Mouse (Mus musculus): ENCODE measurements around the gene Cxcr5.

Gene Cxcr5

GRCm38 (mm10) chr9:44537625-44538301 is 23.9 kb downstream of the Cxcr5 start:
- peak; percentile 74 for DNase-seq (ENCODE audit: low read depth, low spot score)

- DNase-seq (ENCODE audit: low read depth, low spot score) = peak; percentile 86
Observed at GRCm38 (mm10) chr9:44532991-44533580, 28.6 kb downstream of the Cxcr5 start.

- peak; percentile 55 for DNase-seq (ENCODE audit: low read depth, low spot score)
Observed at GRCm38 (mm10) chr9:44528340-44528739, 33.3 kb downstream of the Cxcr5 start.

GRCm38 (mm10) chr9:44526337-44527112 is 35.2 kb downstream of the Cxcr5 start:
- DNase-seq (ENCODE audit: low read depth, low spot score) = peak; percentile 80

- DNase-seq (ENCODE audit: low read depth, low spot score) = peak; percentile 33
Observed at GRCm38 (mm10) chr9:44525589-44525988, 36.1 kb downstream of the Cxcr5 start.

- DNase-seq (ENCODE audit: low read depth, low spot score) = peak; percentile 25
Observed at GRCm38 (mm10) chr9:44525001-44525400, 36.7 kb downstream of the Cxcr5 start.

GRCm38 (mm10) chr9:44524235-44524826 is 37.3 kb downstream of the Cxcr5 start:
- no peak for DNase-seq (ENCODE audit: low read depth, low spot score)

- DNase-seq (ENCODE audit: low read depth, low spot score) = no peak
Observed at GRCm38 (mm10) chr9:44523686-44524085, 38.0 kb downstream of the Cxcr5 start.

- DNase-seq (ENCODE audit: low read depth, low spot score) = no peak
Observed at GRCm38 (mm10) chr9:44521927-44522326, 39.8 kb downstream of the Cxcr5 start.

GRCm38 (mm10) chr9:44518068-44518467 is 43.6 kb downstream of the Cxcr5 start:
- no peak for DNase-seq (ENCODE audit: low read depth, low spot score)

- DNase-seq (ENCODE audit: low read depth, low spot score) = peak; percentile 74
Observed at GRCm38 (mm10) chr9:44517368-44517767, 44.3 kb downstream of the Cxcr5 start.

- peak; percentile 64 for DNase-seq (ENCODE audit: low read depth, low spot score)
Observed at GRCm38 (mm10) chr9:44515891-44516290, 45.8 kb downstream of the Cxcr5 start.

GRCm38 (mm10) chr9:44515131-44515751 is 46.4 kb downstream of the Cxcr5 start:
- peak; percentile 86 for DNase-seq (ENCODE audit: low read depth, low spot score)

- no peak for DNase-seq (ENCODE audit: low read depth, low spot score)
Observed at GRCm38 (mm10) chr9:44514147-44514546, 47.5 kb downstream of the Cxcr5 start.

- DNase-seq (ENCODE audit: low read depth, low spot score) = no peak
Observed at GRCm38 (mm10) chr9:44513610-44514009, 48.1 kb downstream of the Cxcr5 start.

GRCm38 (mm10) chr9:44513121-44513520 is 48.6 kb downstream of the Cxcr5 start:
- DNase-seq (ENCODE audit: low read depth, low spot score) = no peak

GRCm38 (mm10) chr9:44512717-44513003 is 49.0 kb downstream of the Cxcr5 start:
- DNase-seq (ENCODE audit: low read depth, low spot score) = no peak

- no peak for DNase-seq (ENCODE audit: low read depth, low spot score)
Observed at GRCm38 (mm10) chr9:44511935-44512716, 49.6 kb downstream of the Cxcr5 start.

- DNase-seq (ENCODE audit: low read depth, low spot score) = peak; percentile 70
Observed at GRCm38 (mm10) chr9:44510872-44511601, 50.6 kb downstream of the Cxcr5 start.

GRCm38 (mm10) chr9:44510355-44510871 is 51.3 kb downstream of the Cxcr5 start:
- peak; percentile 76 for DNase-seq (ENCODE audit: low read depth, low spot score)

All from CD4-positive, CD25-positive, alpha-beta regulatory T cell, adult 2 months (primary cell).